Mouse (Mus musculus) adipose tissue, adult 10 weeks (tissue): ENCODE data around the gene Tra2a. TPM values are rescaled to one million over a fixed set of nuclear protein-coding genes. Genes with fewer than 3 reads are reported as not detected.

Experiments used
- polyA plus RNA-seq: library from polyadenylated mRNA; stranded (reverse); fragments of 350-450 nt; fragmentation: Illumina TruSeq; extraction: RNeasy Lipid Tissue Mini Kit (QIAGEN cat#74804); gene quantifications from one replicate; pipeline ENCODE4 v1.2.3, GENCODE M21; 2014; ENCODE audit warnings: low read depth, low replicate concordance

Tra2a gene
- 73.8 TPM for polyA plus RNA-seq

DNA sequence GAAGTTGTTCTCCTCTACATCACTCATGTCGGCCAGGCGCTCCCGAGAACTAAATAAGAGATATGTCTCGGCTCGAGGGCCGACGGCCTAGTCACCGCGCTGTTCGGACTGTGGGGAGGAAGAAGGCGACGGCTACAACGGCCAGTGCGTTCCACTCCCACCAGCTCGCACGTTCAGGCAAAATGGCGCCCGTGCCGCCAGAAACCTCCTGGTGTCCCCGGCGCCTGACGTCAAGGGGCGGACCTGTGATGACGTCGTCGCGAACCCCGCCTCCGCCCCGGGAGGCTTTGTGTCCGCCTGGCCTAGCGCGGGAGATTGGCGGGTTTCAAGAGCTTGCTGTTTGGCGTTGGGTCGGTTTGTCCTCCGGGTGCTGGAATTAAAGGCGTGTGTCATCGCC lies at the start of gene Tra2a:
Gene Tra2a, minus strand, starts transcription at position 187 of the 397 bp plus-strand sequence.

DNA sequence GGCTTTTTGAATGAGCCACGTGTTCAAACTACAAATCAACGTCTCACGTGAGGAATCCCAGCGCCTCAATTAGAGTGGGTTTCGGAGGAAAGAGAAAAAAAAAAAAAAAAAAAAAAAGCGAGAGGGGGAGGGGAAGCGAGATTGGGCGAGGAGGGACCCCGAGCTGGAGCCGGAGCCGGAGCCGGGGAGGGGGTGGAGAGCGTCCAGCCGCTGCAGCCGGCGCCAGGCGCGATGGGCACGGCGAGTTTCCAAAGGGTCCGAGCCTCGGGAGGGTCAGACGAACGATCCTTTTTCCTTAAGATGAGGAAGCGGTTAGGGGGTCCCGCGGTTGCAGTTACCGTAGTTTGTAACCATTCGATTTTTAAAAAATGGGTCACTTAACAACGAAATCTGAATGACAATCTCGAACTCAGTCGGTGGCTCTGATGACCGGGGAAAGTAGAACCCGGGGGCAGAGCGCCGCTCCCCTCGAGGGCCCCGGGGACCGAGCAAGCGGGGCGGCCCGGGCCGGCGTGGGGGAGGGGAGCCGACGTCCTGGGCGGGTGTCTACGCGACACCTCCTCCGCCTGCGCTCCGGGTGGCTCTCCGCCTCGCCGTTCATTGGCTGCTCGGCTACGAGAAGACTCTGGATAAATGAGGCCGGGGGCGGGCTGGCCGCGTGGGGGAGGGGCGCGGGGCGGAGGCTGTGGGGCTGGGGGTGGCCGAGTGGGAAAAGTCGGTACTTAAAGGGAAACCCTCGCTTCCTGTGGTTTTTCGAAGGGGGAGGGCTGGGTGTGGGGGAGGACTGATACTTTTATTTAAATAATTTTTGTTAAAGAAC lies 48.7 kb downstream of the Tra2a start, which contains the start of gene Igf2bp3:
Gene Igf2bp3, minus strand, starts transcription at position 30 of the 820 bp plus-strand sequence.

Other genes starting within 250 kb of the Tra2a start
- gene Gpnmb, start 227.5 kb downstream of the Tra2a start, polyA plus RNA-seq: 36.2 TPM
- gene Malsu1, start 190.2 kb downstream of the Tra2a start, polyA plus RNA-seq: 22.6 TPM
- gene Igf2bp3, start 49.1 kb downstream of the Tra2a start, polyA plus RNA-seq: 2.6 TPM
- gene Ccdc126, start 55.2 kb upstream of the Tra2a start, polyA plus RNA-seq: 5.2 TPM
- gene Fam221a, start 103.7 kb upstream of the Tra2a start, polyA plus RNA-seq: 7.5 TPM
- gene Stk31, start 131.6 kb upstream of the Tra2a start, polyA plus RNA-seq: 0.67 TPM